Mouse (Mus musculus): ENCODE measurements around the gene Ube2d1. TPM values are rescaled to one million over a fixed set of nuclear protein-coding genes. Genes with fewer than 3 reads are reported as not detected.

Gene Ube2d1
- polyA plus RNA-seq, 1 experiment from 2014 or later, result 176 TPM

DNA sequence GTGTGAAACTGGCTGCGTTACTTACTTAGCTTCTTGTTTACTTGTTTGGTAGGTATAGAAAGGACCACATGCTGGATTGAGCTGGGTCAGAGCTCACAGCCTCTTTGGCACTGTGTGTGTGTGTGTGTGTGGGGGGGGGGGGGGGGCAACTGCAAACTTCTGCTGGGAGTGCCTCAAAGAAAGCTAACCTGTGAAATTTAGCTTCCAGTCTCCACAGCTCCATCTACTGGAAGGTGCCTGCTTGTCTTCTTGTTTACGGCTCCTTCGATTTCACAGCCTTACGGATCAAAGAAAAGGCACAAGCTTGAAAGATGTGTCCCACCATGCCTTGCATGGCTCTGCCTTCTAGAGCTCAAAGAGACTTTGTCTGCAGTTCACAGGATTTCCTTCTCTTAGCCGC, 17.4 kb upstream of the Ube2d1 start:
- no peak overlapping the region for H3K9ac ChIP-seq (ENCODE audit: low read length)
- DNase-seq (ENCODE audit: low spot score, missing footprints) (peak; percentile 88), ATAC-seq (ENCODE audit: low FRiP score) (no peak)
- WGBS, result 25% methylated on average over 5 of the region's 5 CpGs
- no peaks in the 10 kb centered on the region for H3K27me3 ChIP-seq (ENCODE audit: control insufficient read depth, insufficient read depth, low read length)
- no peaks in the 10 kb centered on the region for H3K4me1 ChIP-seq (ENCODE audit: control insufficient read depth, insufficient read depth, low read length)
- no peak overlapping the region for H3K4me2 ChIP-seq
- H3K9me3 ChIP-seq (ENCODE audit: control insufficient read depth, low read length), result no peaks in the 10 kb centered on the region
- no peak overlapping the region for H3K27ac ChIP-seq (ENCODE audit: low read depth, low read length)
- H3K4me3 ChIP-seq (ENCODE audit: low read depth, low read length), result no peak overlapping the region
- no peaks in the 10 kb centered on the region for H3K36me3 ChIP-seq (ENCODE audit: control insufficient read depth, insufficient read depth, low read length)

DNA sequence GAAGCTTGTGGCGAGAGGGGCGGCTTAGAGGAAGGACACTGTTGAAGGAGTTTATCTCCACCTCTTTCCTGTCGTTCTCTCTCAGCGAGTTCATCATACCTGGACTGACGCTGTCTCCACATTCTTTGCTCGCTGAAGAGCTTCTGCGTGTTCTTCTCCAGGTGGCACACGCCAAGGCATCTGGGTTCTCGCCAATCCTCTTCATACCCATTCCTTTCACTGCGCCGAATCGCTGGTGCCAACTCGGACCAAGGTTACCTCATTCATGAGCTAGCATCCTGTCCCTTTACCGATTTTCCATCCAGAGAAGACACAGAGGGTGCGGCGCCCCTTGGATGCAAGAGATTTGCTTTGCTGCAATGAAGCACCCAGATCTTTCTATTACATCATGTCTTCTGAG, 15.1 kb upstream of the Ube2d1 start:
- H3K9me3 ChIP-seq (ENCODE audit: control insufficient read depth, low read length), result no peaks in the 10 kb centered on the region
- 79% methylated on average over 16 of the region's 16 CpGs for WGBS
- H3K4me2 ChIP-seq, result no peak overlapping the region
- ATAC-seq (ENCODE audit: low FRiP score), result no peak
- H3K4me1 ChIP-seq (ENCODE audit: control insufficient read depth, insufficient read depth, low read length), result no peaks in the 10 kb centered on the region
- no peaks in the 10 kb centered on the region for H3K27me3 ChIP-seq (ENCODE audit: control insufficient read depth, insufficient read depth, low read length)
- no peak overlapping the region for H3K4me3 ChIP-seq (ENCODE audit: low read depth, low read length)
- no peak overlapping the region for H3K9ac ChIP-seq (ENCODE audit: low read length)
- no peaks in the 10 kb centered on the region for H3K36me3 ChIP-seq (ENCODE audit: control insufficient read depth, insufficient read depth, low read length)
- DNase-seq (ENCODE audit: low spot score, missing footprints), result no peak
- no peak overlapping the region for H3K27ac ChIP-seq (ENCODE audit: low read depth, low read length)

DNA sequence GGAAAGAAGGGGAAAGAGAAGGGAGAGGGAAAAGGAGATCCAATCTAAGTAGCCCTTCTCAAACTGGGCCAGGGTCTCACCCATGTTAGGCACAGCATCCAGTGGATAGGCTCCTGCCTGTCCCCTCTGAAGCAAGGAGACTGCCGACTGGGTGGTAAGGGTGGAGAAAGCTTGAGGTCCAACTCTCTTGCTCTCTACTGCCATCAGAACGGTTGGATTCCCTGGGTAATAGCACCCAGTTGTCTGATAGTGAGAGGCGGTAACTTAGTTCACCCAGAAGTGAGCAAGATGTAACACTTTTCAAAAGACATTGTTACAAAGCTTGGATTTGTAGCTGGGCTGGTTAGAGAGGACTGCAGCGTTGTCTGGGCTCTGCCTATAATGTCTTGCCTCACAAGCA, 8.2 kb upstream of the Ube2d1 start:
- WGBS, result 51% methylated on average over 4 of the region's 4 CpGs
- Histone ChIP-seq H3K9ac (ENCODE audit: low read length) (no peak overlapping the region), H3K4me2 (no peak overlapping the region), H3K9me3 (ENCODE audit: control insufficient read depth, low read length) (no peaks in the 10 kb centered on the region), H3K36me3 (ENCODE audit: control insufficient read depth, insufficient read depth, low read length) (no peaks in the 10 kb centered on the region), H3K4me1 (ENCODE audit: control insufficient read depth, insufficient read depth, low read length) (no peaks in the 10 kb centered on the region; the same call in 1 of the 2 replicates), H3K27ac (ENCODE audit: low read depth, low read length) (no peak overlapping the region), H3K4me3 (ENCODE audit: low read depth, low read length) (no peak overlapping the region), H3K27me3 (ENCODE audit: control insufficient read depth, insufficient read depth, low read length) (no peaks in the 10 kb centered on the region)
- no peak for DNase-seq (ENCODE audit: low spot score, missing footprints)
- no peak for ATAC-seq (ENCODE audit: low FRiP score)

DNA sequence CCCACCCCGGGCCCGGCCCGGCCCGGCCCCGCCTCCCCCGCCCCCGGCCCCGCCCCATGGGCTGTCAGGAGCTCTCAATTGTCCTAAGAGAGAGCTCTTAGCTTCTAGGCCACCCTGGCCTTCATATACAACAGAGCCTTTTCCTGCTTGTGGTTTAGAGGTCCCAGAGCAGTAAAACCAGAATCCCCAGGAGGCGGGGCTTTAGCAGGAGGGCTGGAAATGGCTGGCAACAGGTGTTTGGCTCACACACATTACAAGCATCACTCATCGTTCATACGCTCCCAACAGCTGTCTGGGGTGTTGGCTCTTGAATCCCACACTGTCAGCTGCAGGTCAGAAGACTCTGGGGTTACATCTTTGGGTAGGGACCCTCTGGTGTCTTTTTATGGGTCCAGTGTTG, 7.2 kb upstream of the Ube2d1 start:
- Histone ChIP-seq H3K36me3 (ENCODE audit: control insufficient read depth, insufficient read depth, low read length) (no peaks in the 10 kb centered on the region), H3K9ac (ENCODE audit: low read length) (no peak overlapping the region), H3K9me3 (ENCODE audit: control insufficient read depth, low read length) (no peaks in the 10 kb centered on the region), H3K4me2 (peak overlapping the region; percentile 10; the same call in 1 of the 2 replicates), H3K4me3 (ENCODE audit: low read depth, low read length) (no peak overlapping the region), H3K27me3 (ENCODE audit: control insufficient read depth, insufficient read depth, low read length) (no peaks in the 10 kb centered on the region), H3K4me1 (ENCODE audit: control insufficient read depth, insufficient read depth, low read length) (no peaks in the 10 kb centered on the region; the same call in 1 of the 2 replicates), H3K27ac (ENCODE audit: low read depth, low read length) (no peak overlapping the region)
- peak; percentile 68 for ATAC-seq (ENCODE audit: low FRiP score)
- no peak for DNase-seq (ENCODE audit: low spot score, missing footprints)
- WGBS, result 20% methylated on average over 9 of the region's 11 CpGs

DNA sequence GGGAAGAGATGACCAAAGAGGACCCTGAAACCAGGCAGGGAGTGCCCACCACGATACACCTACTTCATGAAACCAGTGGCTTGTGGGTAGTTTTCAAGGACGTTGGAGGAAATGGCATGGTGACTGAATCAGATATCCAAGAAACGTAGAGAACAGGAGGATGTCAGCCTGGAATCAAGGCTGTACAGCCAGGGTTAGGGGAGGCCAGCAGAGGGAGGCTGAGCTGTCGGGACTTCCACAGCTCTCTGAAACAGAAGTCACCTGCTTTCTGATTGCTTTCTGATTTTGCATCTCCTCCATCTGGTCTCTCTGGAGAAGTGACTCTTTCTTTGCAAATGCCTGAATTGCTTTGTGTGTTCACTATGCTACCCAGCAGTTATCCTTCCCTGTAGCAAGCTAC, 6.7 kb upstream of the Ube2d1 start:
- Histone ChIP-seq H3K4me1 (ENCODE audit: control insufficient read depth, insufficient read depth, low read length) (no peaks in the 10 kb centered on the region; the same call in 1 of the 2 replicates), H3K27me3 (ENCODE audit: control insufficient read depth, insufficient read depth, low read length) (no peaks in the 10 kb centered on the region), H3K4me2 (peak overlapping the region; percentile 10; the same call in 1 of the 2 replicates), H3K4me3 (ENCODE audit: low read depth, low read length) (no peak overlapping the region), H3K9me3 (ENCODE audit: control insufficient read depth, low read length) (no peaks in the 10 kb centered on the region), H3K27ac (ENCODE audit: low read depth, low read length) (no peak overlapping the region), H3K36me3 (ENCODE audit: control insufficient read depth, insufficient read depth, low read length) (no peaks in the 10 kb centered on the region), H3K9ac (ENCODE audit: low read length) (no peak overlapping the region)
- DNase-seq (ENCODE audit: low spot score, missing footprints) (no peak), ATAC-seq (ENCODE audit: low FRiP score) (no peak)
- 15% methylated on average over 4 of the region's 4 CpGs for WGBS

DNA sequence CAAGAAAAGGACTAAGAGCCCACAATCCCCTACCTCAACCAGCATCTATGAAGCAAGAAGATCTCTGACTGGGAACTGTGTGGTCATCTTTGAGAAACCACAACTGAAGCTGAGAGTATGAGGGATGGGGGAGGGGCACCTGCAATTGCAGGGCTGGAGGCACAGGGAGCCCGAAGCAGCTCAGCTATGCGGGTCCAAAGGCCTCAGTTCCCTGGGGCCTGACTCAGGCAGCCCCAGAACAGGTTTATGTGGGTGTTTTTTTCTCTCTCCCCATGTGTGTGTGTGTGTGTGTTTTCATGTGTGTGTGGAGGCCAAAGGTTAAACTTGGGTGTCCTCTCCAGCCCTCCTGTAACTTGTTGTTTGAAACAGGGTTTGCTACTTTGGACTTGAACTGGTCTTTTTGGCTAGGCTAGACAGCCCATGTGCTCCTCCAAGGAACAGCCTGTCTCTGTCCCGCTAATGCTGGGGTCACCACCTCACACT, 6.2 kb upstream of the Ube2d1 start:
- DNase-seq (ENCODE audit: low spot score, missing footprints), result no peak
- H3K4me2 ChIP-seq, result no peak overlapping the region

DNA sequence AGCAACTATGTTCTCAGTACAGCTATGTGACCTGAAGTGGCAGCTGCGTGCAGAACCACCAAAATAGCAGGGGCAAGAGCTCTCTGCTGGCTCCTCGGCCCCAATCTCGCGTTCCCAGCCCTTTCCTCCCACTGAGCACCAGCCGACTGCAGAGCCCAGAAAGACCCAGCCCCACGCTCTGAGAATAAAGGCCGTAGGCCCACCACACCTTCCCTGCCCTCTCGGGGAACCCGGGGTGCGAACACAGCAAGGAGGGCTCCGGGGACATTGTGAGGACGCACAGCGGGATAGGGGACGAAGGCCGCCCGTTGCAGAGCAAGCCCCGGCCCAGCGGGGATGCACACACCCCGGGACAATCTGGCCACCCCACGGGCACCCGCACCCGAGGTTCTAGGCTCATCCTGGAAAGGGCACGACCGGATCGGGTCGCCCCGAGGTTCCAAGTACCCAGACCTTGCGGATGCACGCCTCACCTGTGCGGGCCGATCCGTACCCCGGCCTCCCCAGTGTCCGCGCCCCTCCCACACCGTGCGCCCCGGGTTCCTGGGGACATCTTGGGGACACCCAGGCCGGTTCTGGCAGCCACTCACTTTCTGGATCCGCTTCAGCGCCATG, 444 bp downstream of the Ube2d1 start:
- Histone ChIP-seq H3K4me2 (peak overlapping the region; percentile 50), H3K4me1 (ENCODE audit: control insufficient read depth, insufficient read depth, low read length) (peaks cover 14% of the 10 kb centered on the region; the same call in 1 of the 2 replicates), H3K27me3 (ENCODE audit: control insufficient read depth, insufficient read depth, low read length) (no peaks in the 10 kb centered on the region), H3K4me3 (ENCODE audit: low read depth, low read length) (peak overlapping the region; percentile 86), H3K9ac (ENCODE audit: low read length) (peak overlapping the region; percentile 96), H3K9me3 (ENCODE audit: control insufficient read depth, low read length) (no peaks in the 10 kb centered on the region), H3K27ac (ENCODE audit: low read depth, low read length) (peak overlapping the region; percentile 57), H3K36me3 (ENCODE audit: control insufficient read depth, insufficient read depth, low read length) (no peaks in the 10 kb centered on the region)
- under 1% methylated on average over 41 of the region's 41 CpGs for WGBS
- peak; percentile 83 for ATAC-seq (ENCODE audit: low FRiP score)
- DNase-seq (ENCODE audit: low spot score, missing footprints), result no peak

More for the DNA sequence above, 6.2 kb upstream of the Ube2d1 start:
- H3K36me3 ChIP-seq (ENCODE audit: control insufficient read depth, insufficient read depth, low read length), result no peaks in the 10 kb centered on the region
- H3K4me1 ChIP-seq (ENCODE audit: control insufficient read depth, insufficient read depth, low read length), result no peaks in the 10 kb centered on the region; the same call in 1 of the 2 replicates
- H3K9ac ChIP-seq (ENCODE audit: low read length), result no peak overlapping the region
- H3K4me3 ChIP-seq (ENCODE audit: low read depth, low read length), result no peak overlapping the region
- WGBS, result 27% methylated on average over 3 of the region's 3 CpGs
- no peak overlapping the region for H3K27ac ChIP-seq (ENCODE audit: low read depth, low read length)
- H3K27me3 ChIP-seq (ENCODE audit: control insufficient read depth, insufficient read depth, low read length), result no peaks in the 10 kb centered on the region
- no peaks in the 10 kb centered on the region for H3K9me3 ChIP-seq (ENCODE audit: control insufficient read depth, low read length)
- ATAC-seq (ENCODE audit: low FRiP score), result no peak

DNA sequence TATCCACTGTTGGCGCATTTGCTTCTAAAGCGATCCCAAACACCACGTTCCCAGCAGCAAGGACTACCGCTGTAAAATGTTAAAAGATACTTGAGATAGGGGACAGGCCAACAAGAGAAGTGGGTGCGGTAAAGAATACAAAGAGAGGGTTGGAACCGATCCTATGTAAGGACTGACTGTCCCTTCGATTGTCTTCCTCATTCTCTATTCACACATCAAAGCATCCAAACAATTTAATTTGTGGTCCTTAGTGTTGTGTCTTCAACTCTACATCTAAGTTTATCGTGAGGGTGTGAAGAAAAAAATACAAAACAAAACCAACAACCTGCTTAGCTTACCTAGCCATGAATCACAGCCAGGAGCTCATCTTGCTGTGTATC, 941 bp downstream of the Ube2d1 start:
- 19% methylated on average over 8 of the region's 8 CpGs for WGBS
- peak overlapping the region; percentile 50 for H3K4me2 ChIP-seq
- H3K4me1 ChIP-seq (ENCODE audit: control insufficient read depth, insufficient read depth, low read length), result peaks cover 14% of the 10 kb centered on the region; the same call in 1 of the 2 replicates
- no peaks in the 10 kb centered on the region for H3K36me3 ChIP-seq (ENCODE audit: control insufficient read depth, insufficient read depth, low read length)
- H3K4me3 ChIP-seq (ENCODE audit: low read depth, low read length), result peak overlapping the region; percentile 86
- H3K27ac ChIP-seq (ENCODE audit: low read depth, low read length), result peak overlapping the region; percentile 57; the same call in 1 of the 2 replicates
- DNase-seq (ENCODE audit: low spot score, missing footprints) (no peak), ATAC-seq (ENCODE audit: low FRiP score) (no peak)
- no peaks in the 10 kb centered on the region for H3K9me3 ChIP-seq (ENCODE audit: control insufficient read depth, low read length)
- no peaks in the 10 kb centered on the region for H3K27me3 ChIP-seq (ENCODE audit: control insufficient read depth, insufficient read depth, low read length)
- peak overlapping the region; percentile 96 for H3K9ac ChIP-seq (ENCODE audit: low read length)

DNA sequence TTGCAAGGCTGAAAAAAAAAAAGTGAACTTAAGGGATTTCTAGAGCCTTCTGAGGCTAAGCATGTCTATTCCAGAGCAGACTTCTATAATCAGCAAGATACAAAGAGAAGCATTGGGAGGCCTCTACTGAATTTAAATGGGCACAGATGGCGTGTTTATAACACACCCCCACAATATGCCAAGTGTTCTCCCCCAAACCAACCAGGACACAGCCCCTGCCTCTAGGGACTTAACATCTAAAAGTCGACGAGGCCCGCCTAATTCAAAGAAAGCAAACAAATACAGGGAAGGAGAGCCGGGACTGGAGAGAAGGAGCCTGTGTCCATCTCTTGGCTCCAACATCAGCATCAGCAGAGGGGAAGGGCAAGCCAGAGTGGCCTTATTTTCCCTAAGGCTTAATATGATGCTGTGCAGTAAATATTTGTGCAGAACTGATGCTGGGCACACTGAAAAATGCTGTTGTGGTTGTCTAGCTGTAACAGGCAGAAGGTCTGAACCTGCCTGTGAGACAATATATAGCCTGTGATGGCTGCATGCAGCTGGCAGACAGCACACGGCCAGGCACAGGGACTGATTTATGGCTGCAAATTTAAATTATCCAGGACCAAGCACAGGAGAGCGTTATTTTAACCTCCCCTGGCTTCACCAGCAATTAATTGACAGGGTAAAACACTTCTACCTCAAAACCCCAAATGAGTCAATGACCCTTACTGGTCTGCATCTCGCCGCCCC, 11.9 kb downstream of the Ube2d1 start:
- H3K27me3 ChIP-seq (ENCODE audit: control insufficient read depth, insufficient read depth, low read length), result no peaks in the 10 kb centered on the region
- DNase-seq (ENCODE audit: low spot score, missing footprints), result peak; percentile 78
- ATAC-seq (ENCODE audit: low FRiP score), result no peak
- H3K4me3 ChIP-seq (ENCODE audit: low read depth, low read length), result no peak overlapping the region
- WGBS, result 68% methylated on average over 9 of the region's 9 CpGs
- H3K4me1 ChIP-seq (ENCODE audit: control insufficient read depth, insufficient read depth, low read length), result peaks cover 4% of the 10 kb centered on the region
- no peak overlapping the region for H3K4me2 ChIP-seq
- H3K27ac ChIP-seq (ENCODE audit: low read depth, low read length), result no peak overlapping the region
- no peaks in the 10 kb centered on the region for H3K9me3 ChIP-seq (ENCODE audit: control insufficient read depth, low read length)
- no peak overlapping the region for H3K9ac ChIP-seq (ENCODE audit: low read length)
- H3K36me3 ChIP-seq (ENCODE audit: control insufficient read depth, insufficient read depth, low read length), result 0 out of 2 replicates have a peak, but pooled peaks cover 2% of the 10 kb centered on the region

Data from midbrain, embryonic 11.5 days (tissue).